Mouse (Mus musculus): ENCODE measurements at regions not wholly inside any gene's neighbourhood (a gene's known extent, or its start where the extent isn't known, plus 50 kb on each side); places are given as distances from the start of the nearest gene placed in this dataset.

GRCm38 (mm10) chr1:125039572-125040326 is 395.8 kb downstream of the Actr3 start:
- H3K4me3 ChIP-seq (ENCODE audit: low read depth, low read length): no peak overlapping the region
- 47% methylated on average over 4 of the region's 4 CpGs for WGBS
- H3K4me1 ChIP-seq (replicated peaks; ENCODE audit: control insufficient read depth, insufficient read depth, low read length): no peaks in the 10 kb centered on the region
- ATAC-seq (replicated peaks; ENCODE audit: low FRiP score, low TSS enrichment, low read depth) (no peak), DNase-seq (ENCODE audit: low spot score) (peak; percentile 55)
- H3K27me3 ChIP-seq (replicated peaks; ENCODE audit: control insufficient read depth, insufficient read depth, low read length): no peaks in the 10 kb centered on the region
- H3K9ac ChIP-seq (ENCODE audit: low read length): no peak overlapping the region
- peak overlapping the region; percentile 47 for H3K27ac ChIP-seq (ENCODE audit: low read depth)
- no peak overlapping the region for H3K4me2 ChIP-seq (ENCODE audit: low read length)
- no peaks in the 10 kb centered on the region for H3K9me3 ChIP-seq (ENCODE audit: control insufficient read depth, low read length)
- no peaks in the 10 kb centered on the region for H3K36me3 ChIP-seq (ENCODE audit: control insufficient read depth, insufficient read depth, low read length)

GRCm38 (mm10) chr1:125013301-125013700 is 422.2 kb downstream of the Actr3 start:
- H3K4me2 ChIP-seq (ENCODE audit: low read length): no peak overlapping the region
- no peak overlapping the region for H3K27ac ChIP-seq (ENCODE audit: low read depth)
- WGBS: 77% methylated on average over 4 of the region's 4 CpGs
- no peak overlapping the region for H3K4me3 ChIP-seq (ENCODE audit: low read depth, low read length)
- DNase-seq (ENCODE audit: low spot score) (no peak), ATAC-seq (replicated peaks; ENCODE audit: low FRiP score, low TSS enrichment, low read depth) (no peak)
- no peaks in the 10 kb centered on the region for H3K4me1 ChIP-seq (replicated peaks; ENCODE audit: control insufficient read depth, insufficient read depth, low read length)
- no peaks in the 10 kb centered on the region for H3K9me3 ChIP-seq (ENCODE audit: control insufficient read depth, low read length)
- no peak overlapping the region for H3K9ac ChIP-seq (ENCODE audit: low read length)
- H3K36me3 ChIP-seq (ENCODE audit: control insufficient read depth, insufficient read depth, low read length): no peaks in the 10 kb centered on the region
- H3K27me3 ChIP-seq (replicated peaks; ENCODE audit: control insufficient read depth, insufficient read depth, low read length): no peaks in the 10 kb centered on the region

GRCm38 (mm10) chr1:125011893-125012292 is 423.6 kb downstream of the Actr3 start:
- no peaks in the 10 kb centered on the region for H3K4me1 ChIP-seq (replicated peaks; ENCODE audit: control insufficient read depth, insufficient read depth, low read length)
- DNase-seq (ENCODE audit: low spot score) (no peak), ATAC-seq (replicated peaks; ENCODE audit: low FRiP score, low TSS enrichment, low read depth) (no peak)
- no peak overlapping the region for H3K4me2 ChIP-seq (ENCODE audit: low read length)
- no peaks in the 10 kb centered on the region for H3K36me3 ChIP-seq (ENCODE audit: control insufficient read depth, insufficient read depth, low read length)
- no peak overlapping the region for H3K4me3 ChIP-seq (ENCODE audit: low read depth, low read length)
- no peaks in the 10 kb centered on the region for H3K27me3 ChIP-seq (replicated peaks; ENCODE audit: control insufficient read depth, insufficient read depth, low read length)
- WGBS: 63% methylated on average over 2 of the region's 2 CpGs
- no peak overlapping the region for H3K27ac ChIP-seq (ENCODE audit: low read depth)
- H3K9ac ChIP-seq (ENCODE audit: low read length): no peak overlapping the region
- H3K9me3 ChIP-seq (ENCODE audit: control insufficient read depth, low read length): no peaks in the 10 kb centered on the region

GRCm38 (mm10) chr1:124997577-124997976 is 437.9 kb downstream of the Actr3 start:
- WGBS: 63% methylated on average over 1 of the region's 1 CpGs
- Histone ChIP-seq H3K27me3 (replicated peaks; ENCODE audit: control insufficient read depth, insufficient read depth, low read length) (no peaks in the 10 kb centered on the region), H3K9ac (ENCODE audit: low read length) (no peak overlapping the region), H3K9me3 (ENCODE audit: control insufficient read depth, low read length) (no peaks in the 10 kb centered on the region), H3K36me3 (ENCODE audit: control insufficient read depth, insufficient read depth, low read length) (no peaks in the 10 kb centered on the region), H3K4me2 (ENCODE audit: low read length) (no peak overlapping the region), H3K4me3 (ENCODE audit: low read depth, low read length) (no peak overlapping the region), H3K4me1 (replicated peaks; ENCODE audit: control insufficient read depth, insufficient read depth, low read length) (no peaks in the 10 kb centered on the region), H3K27ac (ENCODE audit: low read depth) (no peak overlapping the region)
- DNase-seq (ENCODE audit: low spot score) (no peak), ATAC-seq (replicated peaks; ENCODE audit: low FRiP score, low TSS enrichment, low read depth) (no peak)

GRCm38 (mm10) chr1:124950849-124951248 is 484.7 kb downstream of the Actr3 start:
- no peak overlapping the region for H3K4me3 ChIP-seq (ENCODE audit: low read depth, low read length)
- no peaks in the 10 kb centered on the region for H3K4me1 ChIP-seq (replicated peaks; ENCODE audit: control insufficient read depth, insufficient read depth, low read length)
- ATAC-seq (replicated peaks; ENCODE audit: low FRiP score, low TSS enrichment, low read depth) (no peak), DNase-seq (ENCODE audit: low spot score) (no peak)
- H3K9me3 ChIP-seq (ENCODE audit: control insufficient read depth, low read length): no peaks in the 10 kb centered on the region
- H3K9ac ChIP-seq (ENCODE audit: low read length): no peak overlapping the region
- H3K36me3 ChIP-seq (ENCODE audit: control insufficient read depth, insufficient read depth, low read length): no peaks in the 10 kb centered on the region
- no peak overlapping the region for H3K27ac ChIP-seq (ENCODE audit: low read depth)
- no peaks in the 10 kb centered on the region for H3K27me3 ChIP-seq (replicated peaks; ENCODE audit: control insufficient read depth, insufficient read depth, low read length)
- H3K4me2 ChIP-seq (ENCODE audit: low read length): no peak overlapping the region

GRCm38 (mm10) chr1:124904373-124904772 is 531.2 kb downstream of the Actr3 start:
- H3K9me3 ChIP-seq (ENCODE audit: control insufficient read depth, low read length): no peaks in the 10 kb centered on the region
- no peak overlapping the region for H3K9ac ChIP-seq (ENCODE audit: low read length)
- H3K27ac ChIP-seq (ENCODE audit: low read depth): no peak overlapping the region
- H3K4me1 ChIP-seq (replicated peaks; ENCODE audit: control insufficient read depth, insufficient read depth, low read length): no peaks in the 10 kb centered on the region
- H3K4me2 ChIP-seq (ENCODE audit: low read length): no peak overlapping the region
- DNase-seq (ENCODE audit: low spot score) (no peak), ATAC-seq (replicated peaks; ENCODE audit: low FRiP score, low TSS enrichment, low read depth) (no peak)
- H3K4me3 ChIP-seq (ENCODE audit: low read depth, low read length): no peak overlapping the region
- no peaks in the 10 kb centered on the region for H3K27me3 ChIP-seq (replicated peaks; ENCODE audit: control insufficient read depth, insufficient read depth, low read length)
- H3K36me3 ChIP-seq (ENCODE audit: control insufficient read depth, insufficient read depth, low read length): no peaks in the 10 kb centered on the region

DNA sequence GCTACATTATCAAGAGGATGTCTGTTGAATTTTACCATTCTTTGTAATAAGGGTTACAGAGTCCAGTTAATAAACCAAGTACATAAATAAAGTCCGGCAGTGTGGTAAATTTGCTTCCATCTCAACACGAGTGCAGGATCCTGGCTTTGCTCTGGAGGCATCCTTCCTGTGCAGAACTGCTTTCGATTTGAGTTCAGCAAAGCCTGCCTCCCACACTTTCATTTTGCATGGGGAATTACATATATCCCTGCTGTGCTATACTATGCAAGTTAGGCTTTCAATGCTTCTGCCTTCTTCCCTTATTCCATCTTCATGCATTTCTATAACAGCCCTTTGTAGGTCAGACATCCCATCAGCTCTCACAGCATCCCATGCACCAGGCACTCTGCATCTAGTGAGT is 564.4 kb downstream of the Actr3 start:
- no peaks in the 10 kb centered on the region for H3K36me3 ChIP-seq (ENCODE audit: control insufficient read depth, insufficient read depth, low read length)
- H3K27ac ChIP-seq (ENCODE audit: low read depth): no peak overlapping the region
- no peaks in the 10 kb centered on the region for H3K4me1 ChIP-seq (replicated peaks; ENCODE audit: control insufficient read depth, insufficient read depth, low read length)
- DNase-seq (ENCODE audit: low spot score) (no peak), ATAC-seq (replicated peaks; ENCODE audit: low FRiP score, low TSS enrichment, low read depth) (no peak)
- no peaks in the 10 kb centered on the region for H3K27me3 ChIP-seq (replicated peaks; ENCODE audit: control insufficient read depth, insufficient read depth, low read length)
- no peak overlapping the region for H3K4me2 ChIP-seq (ENCODE audit: low read length)
- no peak overlapping the region for H3K4me3 ChIP-seq (ENCODE audit: low read depth, low read length)
- no peaks in the 10 kb centered on the region for H3K9me3 ChIP-seq (ENCODE audit: control insufficient read depth, low read length)
- WGBS: 81% methylated on average over 3 of the region's 3 CpGs
- H3K9ac ChIP-seq (ENCODE audit: low read length): no peak overlapping the region

DNA sequence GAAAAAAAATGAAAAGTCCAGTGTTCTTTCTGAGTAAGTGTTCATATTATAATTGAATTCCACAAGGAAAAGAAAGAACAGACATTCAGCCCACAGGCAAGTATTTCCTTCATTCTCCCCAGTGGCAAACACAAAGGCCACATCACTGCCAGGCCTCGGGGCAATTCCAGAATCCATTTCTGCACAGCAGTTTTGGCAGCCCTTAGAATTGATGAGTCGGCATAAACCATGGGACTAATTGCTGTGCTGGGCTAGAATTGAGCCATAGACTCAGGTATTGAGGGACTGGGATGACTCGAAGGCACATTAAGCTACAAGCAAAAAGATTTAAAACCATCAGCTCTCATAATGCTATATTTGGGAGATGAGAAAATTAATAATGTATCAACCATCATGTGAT is 569.3 kb downstream of the Actr3 start:
- Histone ChIP-seq H3K27me3 (replicated peaks; ENCODE audit: control insufficient read depth, insufficient read depth, low read length) (no peaks in the 10 kb centered on the region), H3K4me3 (ENCODE audit: low read depth, low read length) (no peak overlapping the region), H3K4me1 (replicated peaks; ENCODE audit: control insufficient read depth, insufficient read depth, low read length) (no peaks in the 10 kb centered on the region), H3K9ac (ENCODE audit: low read length) (no peak overlapping the region), H3K27ac (ENCODE audit: low read depth) (no peak overlapping the region), H3K36me3 (ENCODE audit: control insufficient read depth, insufficient read depth, low read length) (no peaks in the 10 kb centered on the region), H3K4me2 (ENCODE audit: low read length) (no peak overlapping the region), H3K9me3 (ENCODE audit: control insufficient read depth, low read length) (no peaks in the 10 kb centered on the region)
- WGBS: 86% methylated on average over 3 of the region's 3 CpGs
- no peak for DNase-seq (ENCODE audit: low spot score)
- ATAC-seq (replicated peaks; ENCODE audit: low FRiP score, low TSS enrichment, low read depth): no peak

DNA sequence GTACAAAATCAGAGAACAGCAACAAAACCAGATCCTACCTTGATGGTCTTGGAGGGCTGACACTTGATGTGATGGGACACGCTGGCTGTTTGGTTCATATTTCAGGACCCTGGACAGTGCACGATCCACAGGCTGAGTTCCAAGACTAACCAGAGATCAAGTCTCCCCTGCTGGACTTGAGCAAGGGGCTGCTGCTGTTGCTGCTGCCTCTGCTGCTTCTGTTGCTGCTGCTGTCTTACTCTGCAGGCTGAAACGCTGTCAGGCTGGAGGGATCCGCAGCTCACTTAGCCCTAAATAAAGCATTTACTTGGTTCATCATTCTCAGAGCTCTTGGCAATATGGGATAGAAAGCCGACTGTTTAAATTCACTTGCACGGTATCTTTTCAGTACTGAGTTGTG is 589.8 kb downstream of the Actr3 start:
- Histone ChIP-seq H3K9me3 (ENCODE audit: control insufficient read depth, low read length) (no peaks in the 10 kb centered on the region; the same call in 1 of the 2 replicates), H3K27ac (ENCODE audit: low read depth) (no peak overlapping the region), H3K36me3 (ENCODE audit: control insufficient read depth, insufficient read depth, low read length) (no peaks in the 10 kb centered on the region), H3K4me2 (ENCODE audit: low read length) (no peak overlapping the region), H3K9ac (ENCODE audit: low read length) (no peak overlapping the region), H3K27me3 (replicated peaks; ENCODE audit: control insufficient read depth, insufficient read depth, low read length) (no peaks in the 10 kb centered on the region), H3K4me1 (replicated peaks; ENCODE audit: control insufficient read depth, insufficient read depth, low read length) (no peaks in the 10 kb centered on the region), H3K4me3 (ENCODE audit: low read depth, low read length) (no peak overlapping the region)
- 51% methylated on average over 6 of the region's 6 CpGs for WGBS
- no peak for ATAC-seq (replicated peaks; ENCODE audit: low FRiP score, low TSS enrichment, low read depth)
- DNase-seq (ENCODE audit: low spot score): peak; percentile 72
